Mouse (Mus musculus): ENCODE results near the gene Fryl. TPM values are rescaled to one million over a fixed set of nuclear protein-coding genes. Genes with fewer than 3 reads are reported as not detected.

The Fryl gene
- total RNA-seq, 2 experiments from 2014 or later = 28.9 to 32.8 TPM

DNA sequence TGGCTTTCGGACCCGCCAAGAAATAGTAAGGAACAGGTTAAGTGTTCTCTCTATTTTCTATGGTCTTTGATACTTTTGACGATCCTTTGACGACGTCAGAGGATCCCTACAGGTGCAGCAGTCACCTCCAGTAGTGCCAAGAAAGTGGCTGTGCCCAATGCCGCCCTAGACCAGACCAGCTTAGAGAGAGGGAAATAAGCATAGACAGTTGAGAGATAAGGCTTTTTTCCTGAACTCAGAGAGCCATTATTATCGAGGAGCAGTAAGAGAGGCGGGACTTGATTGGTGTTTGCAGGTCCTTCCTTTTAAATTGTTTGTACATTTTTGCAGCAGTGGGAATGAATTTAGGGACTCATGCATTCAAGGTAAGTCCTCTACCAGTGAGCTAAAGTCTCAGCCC lies 1.3 kb upstream of the Fryl start:
- DNase-seq (ENCODE audit: low spot score in 2 of 2) = no peak

DNA sequence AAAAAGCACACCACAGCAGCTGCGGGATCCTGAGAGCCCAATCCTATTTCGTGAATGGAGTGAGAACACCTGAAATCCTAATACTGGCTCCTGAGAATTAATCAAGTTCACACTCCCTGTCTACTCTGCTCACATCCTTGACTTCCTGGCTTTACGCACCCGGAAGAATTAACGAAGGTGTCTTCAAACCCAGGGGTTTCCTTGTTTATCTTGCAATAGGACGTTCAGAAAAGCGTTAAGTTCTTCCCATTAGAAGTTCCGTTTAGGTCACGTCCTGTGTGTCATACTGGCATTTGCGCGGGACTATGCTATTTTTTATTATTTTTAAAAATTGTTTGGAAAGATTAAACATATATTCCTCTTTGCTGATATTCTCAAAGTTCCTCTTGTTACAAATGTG lies 677 bp upstream of the Fryl start:
- no peak for DNase-seq (ENCODE audit: low spot score in 2 of 2)

DNA sequence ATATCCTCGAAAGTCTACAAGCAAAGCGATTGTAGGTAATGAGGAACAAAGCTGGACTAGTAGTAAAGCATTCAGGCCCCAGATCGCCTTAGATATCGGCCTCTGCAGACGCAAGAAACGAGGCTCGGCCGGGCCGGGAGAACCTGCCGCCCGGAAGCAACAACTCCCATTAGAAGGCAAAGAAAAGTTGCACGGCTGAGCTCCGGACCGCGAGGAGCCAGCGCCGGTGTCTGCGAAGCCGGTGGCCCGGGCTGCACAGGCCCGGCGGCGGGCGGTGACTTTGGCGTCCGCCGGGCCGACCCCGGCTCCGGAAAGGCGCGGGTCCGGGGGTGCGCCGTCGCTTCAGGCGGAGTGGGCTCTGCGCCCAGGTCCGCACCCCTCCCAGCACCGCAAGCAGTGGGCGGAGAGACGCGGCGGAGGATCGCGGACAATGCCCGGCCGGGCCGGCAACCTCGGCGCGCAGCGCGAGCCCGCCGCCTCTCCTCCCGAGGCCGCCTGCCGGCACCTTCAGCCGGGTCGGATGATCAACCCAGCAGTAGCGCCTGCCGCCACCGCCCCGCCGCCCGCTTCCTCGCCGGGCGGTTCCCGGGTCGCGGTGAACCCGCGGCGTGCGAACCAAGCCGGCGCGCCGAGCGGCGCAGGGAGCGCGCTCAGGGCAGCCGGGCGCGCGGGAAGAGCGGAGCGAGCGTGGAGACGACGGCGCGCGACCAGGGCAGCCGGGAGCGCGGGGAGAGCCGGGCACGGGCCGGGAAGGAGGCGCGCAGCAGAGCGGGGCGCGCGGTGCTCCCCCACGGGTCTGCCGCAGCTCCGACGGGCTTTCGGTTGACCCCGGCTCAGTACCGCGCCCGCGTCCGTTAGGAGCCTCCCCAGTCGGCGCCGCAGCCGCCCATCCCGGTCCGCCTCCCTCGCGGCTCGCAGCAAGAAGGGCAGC lies 833 bp downstream of the Fryl start:
- peak; percentile 56 to 58 for DNase-seq (ENCODE audit: low spot score in 2 of 2)

DNA sequence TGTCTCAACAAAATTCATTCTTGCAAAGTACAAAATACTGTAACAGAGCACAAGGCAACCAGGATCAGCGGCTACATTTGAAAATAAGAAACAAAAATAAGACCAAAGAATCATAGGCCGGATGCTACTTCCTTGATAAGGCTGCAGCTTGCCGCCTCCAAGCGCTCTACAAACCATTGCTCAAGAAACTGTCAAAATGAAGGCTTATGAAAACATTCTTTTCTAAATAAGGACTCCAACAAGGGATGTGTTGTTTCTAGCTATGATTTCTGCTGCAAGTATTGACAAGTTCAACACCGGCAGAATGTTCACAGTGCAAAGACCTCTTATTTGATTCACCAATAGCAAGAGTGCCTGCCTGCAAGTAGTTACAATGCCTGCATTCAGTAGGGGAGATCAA lies 1.8 kb downstream of the Fryl start:
- no peak for DNase-seq (ENCODE audit: low spot score in 2 of 2)

DNA sequence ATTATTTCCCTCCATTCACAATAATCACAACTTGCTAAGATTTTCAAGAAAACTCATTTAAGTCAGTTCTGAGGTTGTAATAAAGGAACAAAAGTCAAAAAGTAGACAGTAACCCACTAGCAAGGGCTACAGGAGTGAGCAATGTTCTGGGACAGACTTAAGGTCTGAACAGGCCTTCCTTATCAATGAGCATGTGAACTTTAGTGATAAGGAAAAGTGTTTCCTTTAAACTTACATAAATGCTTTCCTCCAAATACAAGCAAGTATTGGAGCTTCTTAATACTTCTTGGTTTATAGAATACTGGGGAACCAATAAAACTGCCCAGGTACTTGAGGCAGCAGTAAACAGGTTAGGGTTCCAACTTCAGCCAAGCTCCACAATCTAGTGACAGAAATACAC lies 3.7 kb downstream of the Fryl start:
- DNase-seq (ENCODE audit: low spot score in 2 of 2) = no peak

DNA sequence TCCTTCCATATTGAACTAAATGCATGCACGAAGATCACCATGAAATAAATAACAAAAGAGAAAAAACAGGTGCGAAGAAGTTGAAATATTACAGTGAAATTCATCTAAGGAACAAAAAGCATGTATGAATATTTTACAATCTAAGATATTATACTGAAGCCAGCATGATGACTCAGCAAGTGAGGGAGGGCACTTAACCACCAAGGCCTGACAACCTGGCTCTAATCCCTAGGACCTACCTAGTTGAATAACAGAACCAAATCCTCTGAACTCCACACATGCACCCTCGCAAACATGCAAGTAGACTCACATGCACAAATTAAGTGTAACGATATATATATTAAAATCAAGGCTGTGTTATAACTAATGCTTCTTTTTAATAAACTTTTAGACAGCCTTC lies 7.1 kb downstream of the Fryl start:
- no peak for DNase-seq (ENCODE audit: low spot score in 2 of 2)

DNA sequence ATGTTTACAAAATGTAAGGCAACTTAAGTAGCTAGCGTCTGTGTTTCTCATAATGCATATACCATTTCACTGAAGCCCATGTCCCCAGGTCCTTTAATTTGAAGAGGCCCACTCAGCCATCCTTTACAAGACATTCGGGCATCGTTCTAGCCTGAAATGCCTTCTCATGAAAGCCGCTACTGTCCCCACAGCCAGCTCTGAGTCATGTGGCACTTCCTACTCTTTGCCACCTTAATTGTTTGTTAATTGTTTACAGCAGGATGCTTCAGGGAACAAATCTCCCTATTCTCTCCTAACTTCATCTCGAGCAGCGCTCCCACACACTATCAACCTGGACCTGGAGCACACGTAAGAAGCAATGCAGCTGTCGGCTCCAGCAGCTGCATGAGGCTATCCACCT lies 8.2 kb downstream of the Fryl start:
- DNase-seq (ENCODE audit: low spot score in 2 of 2) = no peak

DNA sequence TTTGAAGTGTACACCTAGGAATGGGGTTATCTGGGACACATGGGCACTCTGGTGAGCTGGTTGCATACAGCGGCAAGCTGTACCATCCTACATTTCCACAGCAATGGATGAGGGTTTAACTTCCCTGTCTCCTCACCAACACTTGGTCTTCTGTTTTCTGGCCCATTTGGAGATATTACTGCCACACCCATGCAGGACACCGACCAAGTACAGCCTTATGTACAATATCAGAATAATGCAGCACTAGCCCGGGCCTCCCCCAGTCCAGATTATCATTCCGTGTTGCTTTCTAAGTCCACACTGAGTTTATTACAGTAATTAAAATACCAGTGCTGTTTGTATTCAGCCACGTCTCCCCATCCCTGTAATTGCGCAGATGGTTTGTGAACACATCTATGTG lies 10.0 kb downstream of the Fryl start:
- no peak for DNase-seq (ENCODE audit: low spot score in 2 of 2)

DNA sequence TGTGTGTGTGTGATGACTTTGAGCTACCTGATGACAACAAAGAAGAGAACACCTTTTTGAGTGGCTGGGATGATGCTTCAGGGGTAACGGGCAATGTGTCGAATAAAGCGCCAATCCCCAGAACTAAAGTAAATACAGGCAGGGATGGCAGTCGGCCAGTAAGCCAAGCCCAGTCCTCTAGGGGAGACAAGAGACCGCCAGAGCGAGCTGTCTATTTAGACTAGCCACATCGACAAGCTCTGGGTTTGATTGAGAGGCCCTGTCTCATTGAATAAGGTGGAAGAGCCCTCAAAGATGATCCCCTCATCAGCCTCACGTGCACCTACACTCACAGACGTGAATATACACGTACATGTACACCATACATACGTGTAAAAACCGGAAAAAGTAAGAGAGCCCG lies 12.0 kb downstream of the Fryl start:
- DNase-seq (ENCODE audit: low spot score in 2 of 2) = no peak

DNA sequence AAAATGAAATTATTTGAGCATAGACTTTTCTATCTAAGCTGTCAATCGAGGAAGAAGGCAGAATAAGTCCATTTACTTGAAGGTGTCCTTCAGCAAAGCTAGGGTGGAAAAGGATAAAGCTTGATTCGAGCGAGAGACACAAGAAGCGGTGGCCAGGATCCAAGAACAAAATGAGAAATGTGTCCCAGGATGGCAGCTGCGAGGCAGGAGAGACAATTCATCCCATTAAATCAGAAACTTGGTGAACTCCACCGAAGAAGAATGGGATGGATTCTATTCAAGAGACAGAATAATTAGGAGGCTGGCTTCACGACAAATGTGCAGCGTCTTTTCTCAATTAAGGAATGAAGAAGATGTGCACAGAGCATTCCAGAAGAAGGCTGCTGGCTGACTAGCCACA lies 14.5 kb downstream of the Fryl start:
- DNase-seq (ENCODE audit: low spot score in 2 of 2) = no peak

DNA sequence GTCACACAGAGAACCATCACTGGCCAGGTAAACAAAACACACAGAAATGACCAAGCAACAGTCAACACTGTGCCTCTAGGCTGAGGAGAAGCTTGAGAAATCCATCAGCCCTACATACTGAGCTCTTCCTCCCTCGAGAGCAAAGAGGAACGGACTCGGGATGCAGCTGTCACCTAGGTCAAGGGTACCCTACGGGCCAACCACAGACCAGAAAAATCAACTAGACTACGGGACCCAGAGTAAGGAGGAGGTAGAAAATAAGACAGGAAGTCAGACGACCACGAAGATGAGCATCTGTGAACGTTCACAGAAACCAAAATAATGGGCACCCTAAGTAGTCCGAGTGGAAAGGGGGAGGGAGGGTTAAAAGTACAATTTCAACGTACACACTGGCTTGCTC lies 15.1 kb downstream of the Fryl start:
- no peak for DNase-seq (ENCODE audit: low spot score in 2 of 2)

DNA sequence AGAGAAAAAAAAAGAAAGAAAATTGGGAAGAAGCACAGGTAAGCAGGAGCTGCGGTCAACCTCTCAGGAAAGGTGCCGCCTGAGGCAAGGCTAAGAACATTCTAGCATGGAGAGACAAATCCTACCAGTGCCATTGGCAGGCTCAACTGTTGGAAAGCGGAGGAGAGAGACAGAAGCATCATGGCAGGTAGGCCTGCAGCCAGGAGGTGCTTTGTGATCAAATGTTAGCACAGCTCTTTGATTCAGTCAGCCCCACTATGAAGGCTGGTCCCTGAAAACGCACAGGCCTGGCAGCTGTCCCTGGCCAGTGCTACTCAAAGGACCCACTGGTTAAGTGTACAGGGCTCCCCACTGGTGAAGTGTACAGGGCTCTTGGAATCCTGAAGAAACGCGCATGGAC lies 16.0 kb downstream of the Fryl start:
- DNase-seq (ENCODE audit: low spot score in 2 of 2) = no peak

DNA sequence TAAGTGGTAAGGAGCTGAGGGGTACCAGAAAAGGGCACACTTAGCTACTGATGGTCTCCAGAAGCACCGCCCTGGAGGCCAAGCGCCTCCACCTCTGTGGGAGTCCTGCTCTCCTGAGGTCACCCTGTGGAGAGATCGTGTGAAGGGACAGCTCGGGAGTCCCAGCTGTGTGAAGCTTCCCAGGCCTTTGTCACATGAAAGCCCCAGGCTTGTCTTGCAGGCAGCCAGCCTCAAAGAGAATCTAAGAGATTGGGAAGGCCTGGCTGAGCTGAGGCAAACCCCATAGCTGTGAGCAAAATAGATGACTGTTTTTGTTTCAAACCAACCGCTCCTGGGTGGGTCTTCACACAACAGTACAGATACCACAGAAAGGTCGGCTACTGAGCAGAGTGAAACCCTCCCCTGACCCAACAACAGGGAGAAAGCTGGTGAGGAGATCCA lies 19.5 kb downstream of the Fryl start:
- DNase-seq (ENCODE audit: low spot score in 2 of 2) = no peak

DNA sequence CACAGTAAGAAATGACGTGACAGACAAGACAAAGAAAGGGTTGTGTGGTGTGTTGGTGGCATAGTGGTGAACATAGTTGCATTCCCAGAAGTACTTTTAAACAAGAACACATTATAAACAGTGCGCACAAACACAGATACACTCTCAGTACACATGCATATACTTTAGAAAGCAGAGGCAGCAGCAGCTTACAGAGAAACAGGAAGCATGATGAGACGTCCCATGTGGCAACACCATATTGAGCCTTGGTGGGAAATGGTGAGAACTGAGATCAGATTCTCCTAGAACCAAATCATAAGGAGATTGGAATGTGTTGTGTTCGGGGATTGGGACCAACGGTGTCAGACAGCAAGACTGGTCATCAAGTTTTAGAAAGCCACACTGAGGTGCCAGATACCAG lies 21.2 kb downstream of the Fryl start:
- DNase-seq (ENCODE audit: low spot score in 2 of 2) = no peak

DNA sequence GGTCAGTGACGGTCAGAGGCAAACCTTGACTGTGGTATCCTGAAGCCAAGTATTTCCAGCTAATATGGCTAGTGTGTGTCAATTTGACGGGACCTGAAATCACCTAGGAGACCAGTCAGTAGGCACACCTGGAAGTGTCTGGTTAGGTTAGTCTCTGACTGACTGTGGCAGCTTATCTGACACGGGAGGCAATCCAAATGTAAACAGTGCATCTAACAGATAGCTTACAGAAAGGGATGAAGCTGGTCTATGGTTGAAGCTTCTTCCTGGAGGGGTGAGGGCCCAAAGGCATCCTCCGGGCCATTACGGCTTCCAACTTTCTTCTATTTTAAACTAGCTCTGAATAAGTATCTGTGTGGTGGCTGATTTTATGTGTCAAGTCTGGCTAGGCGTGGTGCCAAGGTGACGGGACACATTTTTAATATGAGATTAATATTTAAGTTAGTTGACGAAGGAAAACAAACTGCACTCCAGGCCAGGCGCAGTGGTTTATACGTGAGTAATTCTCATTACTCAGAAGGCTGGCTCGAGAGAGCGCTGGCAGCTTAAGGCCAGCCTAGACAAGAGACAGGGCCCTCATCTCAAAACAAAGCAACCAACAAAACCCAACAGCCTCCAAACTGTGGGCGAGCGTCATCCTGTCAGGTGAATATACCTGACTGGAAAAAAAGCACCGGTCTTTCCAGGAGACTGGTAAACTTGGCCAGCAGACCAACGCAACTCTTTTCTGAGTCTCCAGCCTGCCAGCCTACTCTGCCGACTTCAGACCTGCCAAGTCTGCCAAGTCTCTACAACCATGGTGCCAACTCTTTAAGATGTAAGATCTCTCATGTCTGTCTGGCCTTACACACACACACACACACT lies 23.2 kb downstream of the Fryl start:
- DNase-seq (ENCODE audit: low spot score in 2 of 2) = no peak

DNA sequence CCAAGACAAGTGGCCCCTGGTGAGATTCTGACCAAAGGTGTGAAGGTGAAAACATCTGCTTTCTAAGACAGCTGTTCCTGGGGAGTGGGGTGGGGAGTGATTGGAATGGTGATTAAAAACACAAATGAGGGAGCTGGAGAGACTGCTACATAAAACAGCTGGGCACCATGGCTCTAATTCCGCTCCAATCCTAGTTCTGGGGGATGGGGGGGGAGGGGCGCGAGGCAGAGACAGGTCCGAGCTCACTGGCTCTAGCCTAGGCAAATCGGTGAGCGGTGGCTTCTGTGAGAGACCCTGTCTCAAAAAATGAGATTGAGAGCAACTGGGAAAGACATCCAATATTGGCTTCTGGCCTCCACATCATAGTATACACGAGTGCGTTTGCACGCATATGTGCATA lies 24.2 kb downstream of the Fryl start:
- DNase-seq (ENCODE audit: low spot score in 2 of 2) = no peak

DNA sequence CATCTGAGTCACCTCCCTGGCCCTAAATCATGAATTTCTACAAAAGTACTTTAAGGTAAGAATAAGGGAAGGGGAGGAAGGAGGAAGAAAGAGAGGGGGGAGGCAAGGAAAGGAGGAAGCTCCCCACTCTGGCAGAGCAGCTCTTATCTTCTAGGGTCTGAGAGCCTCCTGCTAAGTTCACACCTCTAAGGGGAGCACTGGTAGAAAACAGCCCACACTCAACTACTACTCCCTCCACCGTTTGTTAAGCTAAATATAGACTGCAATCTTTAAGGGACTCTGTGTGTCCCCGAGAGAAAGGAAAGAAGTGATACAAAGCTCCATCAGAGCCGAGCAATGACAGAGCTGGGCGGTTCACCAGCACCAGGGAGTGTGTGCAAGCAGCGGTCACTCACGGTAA lies 24.6 kb downstream of the Fryl start:
- no peak for DNase-seq (ENCODE audit: low spot score in 2 of 2)

DNA sequence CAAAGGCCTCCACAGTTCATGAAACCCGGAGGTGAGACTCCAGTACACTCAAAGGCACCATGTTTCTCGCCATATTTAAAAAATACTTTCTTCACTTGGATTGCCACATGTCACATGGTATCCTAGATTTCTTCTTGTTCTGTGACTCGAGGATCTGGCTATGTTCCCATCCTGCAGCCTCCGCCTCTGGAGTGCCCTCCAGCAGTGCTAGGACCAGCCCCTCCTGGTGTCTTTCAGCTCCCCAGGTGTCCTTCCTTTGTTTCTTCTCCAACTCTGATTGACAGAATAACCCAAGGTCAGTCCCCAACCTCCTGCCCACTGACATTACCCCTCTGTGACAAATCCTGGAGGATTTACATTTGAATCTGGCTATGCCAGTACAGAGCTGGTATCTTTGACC lies 26.2 kb downstream of the Fryl start:
- no peak for DNase-seq (ENCODE audit: low spot score in 2 of 2)

DNA sequence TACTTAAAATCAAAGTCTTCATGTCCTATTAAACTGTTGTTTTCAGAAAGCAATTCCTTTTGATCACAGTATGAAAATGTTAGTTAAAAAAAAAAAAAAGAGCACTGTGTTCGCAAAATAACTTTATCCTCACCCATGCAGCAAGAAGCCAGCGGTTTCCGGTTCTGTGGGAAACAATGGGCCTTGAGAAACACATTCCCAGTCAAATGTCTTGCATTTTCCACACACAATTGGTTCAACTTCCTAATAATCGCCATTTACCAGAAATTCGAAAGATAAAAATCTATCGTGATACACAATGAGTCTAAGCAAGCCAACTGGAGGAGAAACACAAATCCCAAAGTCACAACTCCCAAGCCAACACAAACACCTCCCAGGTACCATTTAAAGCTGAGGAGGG lies 27.0 kb downstream of the Fryl start:
- no peak for DNase-seq (ENCODE audit: low spot score in 2 of 2)

DNA sequence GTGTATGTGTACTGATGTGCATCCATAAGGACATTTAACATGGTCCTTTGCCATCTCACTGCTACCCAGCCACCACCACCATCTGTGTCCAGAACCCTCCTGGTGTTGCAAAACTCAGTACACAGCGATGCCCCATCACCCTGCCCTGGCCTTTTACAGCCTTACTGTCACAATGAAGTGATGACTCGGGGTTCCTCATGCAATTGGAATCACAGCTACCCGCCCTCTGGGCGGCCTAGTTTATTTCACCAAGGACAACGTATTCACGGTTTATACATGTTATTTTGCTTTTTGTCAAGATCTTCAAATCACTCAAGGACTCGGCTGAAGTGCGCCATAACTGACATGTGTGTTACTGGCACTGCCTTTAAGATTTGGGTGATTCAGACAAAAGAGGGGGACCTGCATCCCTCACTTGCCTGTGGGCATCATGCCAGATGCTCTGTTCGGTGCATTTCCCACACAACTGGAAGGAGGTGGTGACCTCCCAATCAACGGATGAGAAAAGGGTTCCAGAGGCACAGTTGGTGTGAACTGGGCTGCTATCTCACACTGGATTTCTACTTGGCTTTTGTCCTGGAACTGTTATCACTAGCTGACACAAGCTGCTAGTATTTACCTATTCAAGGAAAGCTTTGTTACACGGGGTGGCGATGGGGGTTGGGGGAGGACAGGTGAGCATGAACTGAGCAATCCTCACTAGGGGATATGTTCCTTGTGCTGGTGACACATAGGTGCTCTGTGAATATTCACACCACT lies 27.9 kb downstream of the Fryl start:
- no peak for DNase-seq (ENCODE audit: low spot score in 2 of 2)

DNA sequence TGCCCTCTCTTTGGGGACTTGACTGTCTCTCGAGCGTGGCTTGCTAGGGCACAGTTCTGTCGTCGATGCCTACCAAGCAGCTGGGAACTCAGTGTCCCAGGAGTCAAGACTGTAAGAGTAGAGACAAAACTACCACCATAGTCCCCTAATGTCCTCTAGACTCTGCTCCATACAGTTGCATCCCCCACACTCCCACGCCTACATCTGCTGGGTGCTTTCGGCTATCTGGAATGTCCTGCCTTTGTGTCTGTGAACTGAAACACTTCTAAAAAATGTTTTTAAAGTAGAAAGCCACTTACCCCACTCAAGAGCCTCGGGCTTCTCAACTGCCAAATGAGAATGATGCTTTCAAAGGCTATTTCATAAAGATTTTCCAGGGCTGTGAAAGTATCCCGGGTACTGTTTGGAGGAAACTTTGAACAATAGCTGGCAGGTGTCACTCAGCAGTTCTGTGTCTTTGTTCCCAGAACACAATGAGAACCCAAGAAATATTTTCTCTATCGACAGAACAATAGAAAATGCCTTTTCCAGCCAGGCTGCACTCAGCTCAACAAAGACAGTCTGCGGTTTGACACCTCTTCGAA lies 28.8 kb downstream of the Fryl start:
- no peak for DNase-seq (ENCODE audit: low spot score in 2 of 2)
